Mouse (Mus musculus): ENCODE measurements at regions not wholly inside any gene's neighbourhood (a gene's known extent, or its start where the extent isn't known, plus 50 kb on each side); places are given as distances from the start of the nearest gene placed in this dataset.
"Not testable (repeated sequence)": the region's sequence is repeated elsewhere in the genome, so short reads cannot be mapped to it uniquely, and the experiment has no call there.

GRCm38 (mm10) chr12:74825664-74826063 lies 351.5 kb downstream of the Kcnh5 start:
- intact Hi-C loops (cut with DNase I), result no loop called here
- no peak for DNase-seq

DNA sequence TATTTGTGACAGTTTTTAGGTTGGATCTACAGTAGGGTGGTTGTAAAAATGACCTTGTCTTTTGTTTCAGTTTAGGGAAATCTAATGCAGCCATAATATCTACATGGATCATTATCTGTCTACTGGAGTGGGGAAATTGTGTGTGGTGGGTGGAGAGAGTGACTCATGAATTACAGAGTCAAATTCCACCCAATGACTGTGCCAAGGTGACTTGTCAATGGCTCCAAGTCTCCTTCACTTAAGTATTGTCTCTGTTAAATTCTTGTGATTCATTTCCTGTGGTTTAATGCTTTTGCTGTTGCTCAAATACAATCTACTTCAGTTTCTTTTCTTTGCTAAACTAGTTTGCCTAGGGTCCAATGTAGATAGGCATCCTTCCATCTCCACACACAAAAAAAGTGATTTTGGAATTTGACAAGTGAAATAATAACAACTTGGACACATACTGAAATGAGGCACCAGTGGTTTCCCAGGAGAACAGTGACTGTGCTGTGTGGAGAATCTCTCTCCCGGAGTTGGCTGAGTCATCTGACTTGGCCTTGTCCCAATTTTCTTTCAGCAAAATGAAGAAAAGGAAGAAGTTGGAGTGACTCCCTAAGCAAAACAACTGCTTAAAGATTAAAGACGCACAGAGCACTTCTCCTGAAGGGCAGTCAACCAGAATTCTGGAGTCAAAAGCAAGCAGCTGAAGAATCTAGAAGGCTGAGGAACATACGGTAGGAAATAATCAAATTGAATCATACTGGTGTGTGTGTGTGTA lies 352.2 kb downstream of the Kcnh5 start:
- intact Hi-C loops (cut with DNase I), result no loop called here
- peak; percentile 20 to 38 for DNase-seq

DNA sequence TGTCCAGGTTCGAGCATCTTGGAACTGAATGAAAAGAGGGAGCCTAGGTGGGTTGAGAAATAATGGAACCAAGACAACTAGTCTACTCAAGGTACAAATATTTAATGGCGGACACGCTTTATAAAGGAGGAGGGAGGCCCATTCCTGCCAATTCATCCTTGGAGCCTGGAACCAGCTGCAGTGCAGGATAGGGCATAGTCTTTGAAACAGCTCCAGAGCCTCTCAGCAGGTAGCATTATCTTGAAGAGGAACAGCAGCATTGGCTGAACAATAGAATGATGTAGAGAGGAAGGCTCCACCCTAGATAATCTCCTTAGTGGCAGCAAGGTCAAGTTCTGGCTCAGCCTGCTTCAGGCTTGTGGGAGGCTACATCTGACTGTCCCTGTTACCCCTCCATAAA lies 361.0 kb downstream of the Kcnh5 start:
- intact Hi-C loops (cut with DNase I); DNase-seq: not testable (repeated sequence)

DNA sequence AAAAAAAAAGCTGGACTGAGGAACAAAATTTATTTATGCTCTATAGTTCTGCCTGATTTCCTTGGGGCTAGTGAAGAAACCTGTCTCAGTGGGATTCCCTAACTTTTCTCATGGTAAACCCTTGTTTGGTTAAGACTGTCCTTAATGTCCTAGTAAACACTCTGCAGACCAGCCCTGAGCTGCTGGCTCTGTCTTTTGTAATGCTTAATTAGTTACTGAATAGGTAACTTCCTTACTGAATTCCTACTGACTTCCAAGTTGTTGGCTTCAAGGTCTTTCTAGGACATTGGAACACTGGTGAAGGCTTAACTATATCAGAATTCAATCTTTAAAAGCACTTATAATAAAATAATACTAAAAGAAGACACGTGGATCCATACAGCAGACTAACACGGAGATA lies 368.6 kb downstream of the Kcnh5 start:
- DNase-seq; intact Hi-C loops (cut with DNase I): not testable (repeated sequence)

DNA sequence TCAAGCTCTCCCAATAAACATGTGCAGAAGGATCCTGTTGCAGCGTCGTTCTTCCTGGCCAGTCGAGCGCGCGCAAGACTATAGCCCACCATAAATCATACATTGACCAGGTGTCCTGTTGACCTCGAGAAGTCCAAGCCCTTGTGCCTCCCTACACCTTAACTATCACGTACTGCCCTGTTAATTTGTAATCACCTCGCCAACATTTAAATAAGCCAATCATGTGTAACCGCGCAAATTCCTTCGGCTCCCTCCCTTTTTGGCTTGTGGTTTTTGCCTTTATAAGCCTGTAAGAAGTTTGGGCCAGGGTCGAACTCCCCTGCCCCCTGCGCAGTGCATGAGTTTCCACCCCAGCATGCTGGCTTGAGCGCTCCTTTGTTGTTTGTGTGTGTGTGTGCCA lies 369.2 kb downstream of the Kcnh5 start:
- DNase-seq; intact Hi-C loops (cut with DNase I): not testable (repeated sequence)

DNA sequence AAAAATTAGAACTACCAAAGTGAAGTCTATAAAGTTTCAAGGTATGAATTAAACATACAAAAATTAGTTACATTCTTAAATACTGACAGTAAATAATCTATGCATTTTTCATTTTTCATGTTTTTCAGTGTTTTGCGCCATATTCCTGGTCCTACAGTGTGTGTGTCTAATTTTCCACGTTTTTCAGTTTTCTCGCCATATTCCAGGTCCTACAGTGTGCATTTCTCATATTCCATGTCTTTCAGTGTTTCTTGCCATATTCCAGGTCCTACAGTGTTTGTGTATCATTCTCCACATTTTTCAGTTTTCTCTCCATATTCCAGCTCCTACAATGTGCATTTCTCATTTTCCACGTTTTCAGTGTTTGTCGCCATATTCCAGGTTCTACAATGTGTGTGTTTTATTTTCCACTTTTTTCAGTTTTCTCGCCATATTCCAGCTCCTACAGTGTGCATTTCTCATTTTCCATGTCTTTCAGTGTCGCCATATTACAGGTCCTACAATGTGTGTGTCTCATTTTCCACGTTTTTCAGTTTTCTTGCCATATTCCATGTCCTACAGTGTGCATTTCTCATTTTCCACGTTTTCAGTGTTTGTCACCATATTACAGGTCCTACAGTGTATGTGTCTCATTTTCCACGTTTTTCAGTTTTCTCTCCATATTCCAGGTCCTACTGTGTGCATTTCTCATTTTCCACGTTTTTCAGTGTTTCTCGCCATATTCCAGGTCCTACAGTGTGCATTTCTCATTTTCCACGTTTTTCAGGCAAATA lies 373.2 kb downstream of the Kcnh5 start:
- DNase-seq, result no peak
- intact Hi-C loops (cut with DNase I), result no loop called here

DNA sequence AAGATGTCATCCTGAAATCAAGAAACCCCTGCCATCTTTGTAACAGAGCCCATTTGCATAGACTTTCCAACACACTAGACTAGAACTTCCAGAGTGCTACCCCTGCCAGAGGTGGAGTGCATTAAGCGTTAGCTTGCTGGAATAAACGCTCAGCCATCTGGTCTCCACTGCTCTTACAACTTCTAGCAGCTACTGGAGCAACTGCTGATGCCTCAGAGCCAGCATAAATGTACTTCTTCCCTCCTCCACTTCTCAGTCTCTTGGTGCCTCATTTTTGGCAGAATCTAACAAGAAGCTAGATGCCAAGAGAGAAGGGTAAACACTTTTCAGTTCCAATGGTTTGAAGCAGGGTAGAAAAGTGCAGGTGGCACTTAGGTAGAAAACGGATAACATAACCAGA lies 385.1 kb downstream of the Kcnh5 start:
- intact Hi-C loops (cut with DNase I), result no loop called here
- no peak for DNase-seq

DNA sequence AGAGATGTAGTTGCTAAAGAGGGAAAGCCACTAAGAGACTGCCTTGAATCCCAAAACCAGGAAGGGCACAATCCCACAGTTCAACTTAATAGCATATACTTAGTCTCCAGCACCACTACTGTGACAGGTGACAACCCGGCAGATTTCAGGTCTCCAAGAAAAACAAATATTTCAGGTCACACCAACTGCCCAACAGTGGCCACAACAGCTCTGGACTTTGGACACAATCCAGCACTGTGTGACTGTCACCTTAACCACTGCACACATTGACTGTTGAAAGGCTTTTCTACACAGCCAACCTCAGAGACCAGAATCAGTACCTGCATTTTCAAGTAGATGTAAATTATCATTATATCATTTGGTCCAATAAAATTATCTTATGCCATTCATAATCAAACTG lies 414.8 kb downstream of the Kcnh5 start:
- intact Hi-C loops (cut with DNase I), result no loop called here
- DNase-seq, result no peak

- intact Hi-C loops (cut with DNase I), result no loop called here
- DNase-seq, result no peak
Observed at GRCm38 (mm10) chr12:74745051-74745450, 428.9 kb upstream of the Gm11042 start.

GRCm38 (mm10) chr12:74728866-74729265 lies 412.7 kb upstream of the Gm11042 start:
- intact Hi-C loops (cut with DNase I), result no loop called here
- DNase-seq, result no peak

- intact Hi-C loops (cut with DNase I), result no loop called here
- DNase-seq, result no peak
Observed at GRCm38 (mm10) chr12:74679149-74679548, 363.0 kb upstream of the Gm11042 start.

DNA sequence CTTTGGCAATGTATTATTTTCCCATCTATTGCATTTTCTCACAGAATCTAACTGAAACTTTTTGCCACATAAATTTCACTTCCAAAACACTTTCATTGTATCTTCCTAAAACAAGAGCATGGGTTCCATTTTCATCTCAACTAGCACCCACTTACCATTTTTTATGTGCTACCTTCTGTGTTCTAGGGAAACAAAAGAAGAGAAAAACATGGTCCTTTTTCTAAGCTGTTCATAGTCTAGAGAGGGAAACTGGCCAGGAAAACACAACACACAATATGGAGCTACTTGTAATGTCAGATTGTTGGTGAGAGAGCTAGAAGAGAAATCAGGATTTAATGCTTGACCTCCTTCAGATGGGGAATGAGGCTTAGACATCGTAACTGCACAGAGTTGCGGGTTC lies 361.6 kb upstream of the Gm11042 start:
- DNase-seq, result no peak
- intact Hi-C loops (cut with DNase I), result no loop called here

- no peak for DNase-seq
- intact Hi-C loops (cut with DNase I), result no loop called here
Observed at GRCm38 (mm10) chr12:74658406-74658805, 342.2 kb upstream of the Gm11042 start.

DNA sequence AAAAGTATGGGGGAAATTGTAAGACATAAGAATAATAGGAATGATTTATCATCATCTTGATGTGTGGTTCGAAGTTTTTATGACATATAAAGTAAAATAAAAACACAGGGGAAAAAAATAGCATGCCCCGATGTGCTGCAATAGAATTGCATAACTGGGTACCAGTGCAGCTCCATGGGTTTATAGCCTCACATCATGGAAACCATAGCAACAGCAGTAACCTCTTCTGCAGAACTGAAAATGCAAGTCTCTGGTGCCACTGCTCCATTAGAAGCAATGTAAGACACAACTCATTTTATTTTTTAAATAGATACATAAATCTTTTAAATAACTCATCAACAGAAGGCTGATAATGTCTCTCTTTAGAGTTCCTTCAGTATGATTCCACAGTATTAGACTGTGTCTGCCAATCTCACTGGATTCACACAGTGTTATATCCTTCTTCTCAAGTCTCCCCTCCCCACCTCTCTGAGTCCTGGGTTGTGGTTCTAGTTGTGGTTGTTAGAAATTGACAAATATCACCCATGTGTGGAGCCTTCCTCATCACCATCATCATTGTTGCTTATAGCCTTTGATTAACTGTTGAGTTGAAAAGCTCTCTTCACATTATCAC lies 340.9 kb upstream of the Gm11042 start:
- intact Hi-C loops (cut with DNase I), result no loop called here

DNA sequence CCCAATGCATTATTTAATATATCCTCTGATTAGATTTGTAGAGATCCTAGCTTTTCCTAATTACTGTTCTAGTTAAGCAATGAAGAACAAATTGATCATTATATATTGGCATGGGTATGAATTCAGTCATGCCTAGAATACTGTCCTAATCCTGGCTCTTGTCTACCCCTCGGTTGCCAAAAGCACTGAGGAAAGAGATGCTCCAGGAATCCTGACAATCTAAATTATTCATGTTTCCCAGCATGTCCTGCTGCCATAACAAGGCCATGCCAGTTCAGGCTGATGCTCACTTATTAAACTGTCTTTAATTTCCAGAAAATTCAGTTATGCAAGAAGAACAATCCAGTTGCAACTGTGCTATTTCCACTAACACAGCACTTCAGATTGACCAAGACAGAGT lies 335.1 kb upstream of the Gm11042 start:
- intact Hi-C loops (cut with DNase I), result no loop called here
- no peak for DNase-seq

More for the DNA sequence above, 340.9 kb upstream of the Gm11042 start:
- DNase-seq, result no peak

DNA sequence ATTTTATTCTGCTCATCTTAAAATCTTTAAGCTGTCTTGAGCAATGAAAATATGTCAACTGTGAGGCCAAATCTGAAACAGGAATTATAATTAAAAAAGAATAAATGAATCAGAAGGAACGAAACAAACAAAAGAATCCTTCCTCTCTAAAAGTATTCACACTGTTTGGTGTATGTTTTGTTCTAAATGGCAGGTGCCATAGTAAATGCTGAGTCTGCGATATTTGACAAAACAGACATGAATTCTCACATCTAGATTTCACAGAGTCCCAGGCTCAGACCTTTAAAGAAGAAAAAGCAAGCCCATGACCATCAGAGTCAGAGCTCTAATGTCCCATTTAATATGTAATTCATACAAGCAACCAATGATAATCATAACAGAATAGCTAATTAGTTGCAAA lies 316.6 kb upstream of the Gm11042 start:
- intact Hi-C loops (cut with DNase I), result no loop called here
- no peak for DNase-seq

DNA sequence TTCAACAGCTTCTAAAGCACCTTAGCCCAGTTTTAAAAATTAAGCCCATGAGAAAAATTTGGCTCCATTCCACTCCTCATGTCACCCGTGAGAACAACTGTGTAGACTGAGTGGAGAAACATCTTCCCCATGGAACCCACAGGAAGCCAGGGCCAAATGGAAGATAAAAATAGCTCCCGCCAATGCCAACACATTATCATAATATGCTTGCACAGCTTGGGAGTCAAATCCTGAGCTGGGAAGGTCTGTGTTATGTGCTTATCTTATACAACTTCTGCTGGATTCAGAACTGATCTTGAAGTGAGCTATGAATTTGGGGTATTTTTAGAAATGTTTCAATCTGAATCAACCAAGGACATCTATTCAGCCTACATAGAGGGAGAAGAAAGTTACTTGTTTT lies 279.0 kb upstream of the Gm11042 start:
- no peak for DNase-seq
- intact Hi-C loops (cut with DNase I), result no loop called here

DNA sequence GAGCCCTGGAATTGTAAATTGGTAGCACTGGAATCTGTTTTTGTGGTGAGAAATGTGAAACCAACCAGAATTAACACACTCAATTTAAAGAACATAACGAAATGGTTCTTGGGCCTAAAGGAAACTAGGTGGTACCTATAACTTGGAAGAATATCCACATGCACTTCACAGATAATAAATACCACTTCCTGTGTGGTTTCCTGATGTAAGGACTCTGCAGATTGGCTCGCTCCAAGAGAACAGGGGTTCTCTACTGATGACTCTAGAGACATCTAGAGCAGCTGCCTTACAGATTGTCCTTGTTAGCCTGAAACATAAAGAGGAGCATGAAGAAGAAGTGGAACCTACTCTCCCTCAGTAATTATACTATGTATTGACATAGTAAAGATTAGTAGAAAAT lies 238.4 kb upstream of the Gm11042 start:
- DNase-seq, result no peak
- intact Hi-C loops (cut with DNase I), result no loop called here

DNA sequence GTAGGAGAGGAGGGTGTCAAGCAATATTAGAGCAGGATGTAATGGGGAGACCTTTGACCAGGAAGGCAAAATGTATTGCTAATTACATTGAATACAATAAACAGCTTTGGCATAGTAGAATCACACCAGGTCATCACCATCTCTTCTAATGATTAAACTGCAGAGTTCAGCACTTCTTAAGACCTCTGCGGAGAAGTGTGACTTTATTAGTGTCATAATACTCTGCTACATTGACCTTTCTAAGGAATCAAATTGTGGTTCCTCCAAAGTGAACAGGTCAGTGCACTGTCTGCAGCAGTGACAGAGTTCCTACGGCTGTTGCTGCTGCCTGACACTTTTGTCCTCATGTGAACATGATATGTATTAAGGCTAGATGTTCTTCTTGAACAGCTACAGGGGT lies 228.0 kb upstream of the Gm11042 start:
- no peak for DNase-seq
- intact Hi-C loops (cut with DNase I), result no loop called here

DNA sequence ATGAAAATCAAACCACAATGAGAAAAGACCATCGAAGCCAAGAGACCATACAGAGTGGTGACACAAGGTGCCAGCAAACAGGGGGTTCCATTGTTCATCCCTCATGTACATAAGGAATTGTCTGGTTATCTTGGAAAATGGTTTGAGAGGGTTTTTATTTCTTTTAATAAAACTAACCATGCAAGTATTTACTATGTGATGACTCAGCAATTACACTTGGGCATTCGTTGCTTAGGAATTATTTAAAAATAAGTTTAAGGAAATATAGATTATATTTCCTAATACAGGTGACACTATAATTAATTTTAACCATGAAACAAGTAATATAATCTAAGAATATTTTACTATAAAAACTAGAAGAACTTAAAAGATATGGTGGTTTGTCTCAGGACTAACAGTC lies 218.7 kb upstream of the Gm11042 start:
- no peak for DNase-seq
- intact Hi-C loops (cut with DNase I), result no loop called here

DNA sequence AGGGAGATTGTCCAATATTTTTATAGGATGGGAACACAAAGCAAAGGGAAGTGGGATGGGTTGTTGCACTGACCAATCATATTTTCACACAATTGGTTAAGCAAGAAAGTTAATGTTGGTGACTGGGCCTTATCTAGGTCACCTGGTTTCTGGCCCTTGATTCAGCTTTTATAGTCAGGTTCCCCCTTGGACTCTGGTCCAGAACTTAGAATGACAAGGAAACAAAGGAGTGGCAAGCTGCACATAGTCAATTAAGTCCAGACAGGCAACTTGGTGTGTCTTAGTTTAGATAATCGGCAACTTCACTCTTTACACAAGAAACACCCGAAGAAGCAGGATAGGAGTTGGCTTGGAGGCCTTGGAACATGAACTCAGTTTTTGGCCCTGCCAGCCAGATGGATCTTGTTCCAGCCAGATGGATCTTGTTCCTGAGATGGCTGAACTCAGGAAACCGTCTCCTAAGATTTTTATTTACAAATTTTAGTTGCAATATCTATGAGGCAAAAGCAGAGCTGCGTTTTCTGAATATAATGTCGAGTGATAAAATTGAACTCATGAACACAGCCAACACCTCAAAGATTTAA lies 212.9 kb upstream of the Gm11042 start:
- peak; percentile 23 to 24 for DNase-seq
- intact Hi-C loops (cut with DNase I), result no loop called here
